23 mouse cellular contexts compared by ENCODE assay signal in genomic region chr1:69227864-69228263, GRCm38 (mm10).
DNase-seq lines count a peak whose midpoint lies in the region; TF ChIP-seq lines count a peak whose summit lies in the region.
"Had no signal": no experiment of that assay in that cellular context is flagged by ENCODE, and none has a peak within 500 bp of the region (broad histone marks: within the 10 kb centered on the region; RNA-seq: fewer than 3 reads in every experiment).

No protein-coding gene starts in this region.

- no peaks in the 10 kb centered on the region for H3K79me3 ChIP-seq in C2C12 (ENCODE audit: low read depth)

- no peak overlapping the region for H3ac ChIP-seq in C2C12 (ENCODE audit: control insufficient read depth, insufficient read length, low read depth)

- no peak for TF ChIP-seq CTCF in C2C12 (IDR thresholded peaks at IDR 0.05; ENCODE audit: control insufficient read depth, insufficient read depth, insufficient read length)

- H3K4me3 ChIP-seq in C2C12 (ENCODE audit: insufficient read depth, poor library complexity, severe bottlenecking): no peak overlapping the region
- H3K4me3 ChIP-seq: embryonic facial prominence, embryonic 12.5 days; embryonic facial prominence, embryonic 15.5 days; forebrain, embryonic 12.5 days; forebrain, embryonic 15.5 days; heart, embryonic 12.5 days; heart, embryonic 15.5 days; hindbrain, embryonic 15.5 days had no signal

- intact Hi-C loops in left cerebral cortex, postnatal 36 days (cut with DNase I): no loop called here

- H3K36me3 ChIP-seq in C2C12 (ENCODE audit: control insufficient read depth, insufficient read depth): no peaks in the 10 kb centered on the region
- H3K36me3 ChIP-seq: embryonic facial prominence, embryonic 12.5 days; embryonic facial prominence, embryonic 15.5 days; forebrain, embryonic 12.5 days; forebrain, embryonic 15.5 days; heart, embryonic 12.5 days; heart, embryonic 15.5 days; hindbrain, embryonic 15.5 days had no signal

- DNase-seq in adrenal gland, adult 8-10 months: peak; percentile 46
- no peak for DNase-seq in adrenal gland, postnatal 25 days
- DNase-seq in adrenal gland, postnatal 36 days: peak; percentile 11 to 16
- DNase-seq in right cerebral cortex, postnatal 10 days (ENCODE audit: low spot score in 2 of 2): no peak
- DNase-seq in left cerebral cortex, postnatal 36 days (ENCODE audit: low spot score in 2 of 2): no peak
- no peak for DNase-seq in layer of hippocampus, postnatal 36 days
- DNase-seq: cerebellum, adult 11-12 months; cerebellum, adult 8-10 months; cerebellum, postnatal 10 days; gastrocnemius, postnatal 25 days; heart, adult 18-20 months; heart, postnatal 10 days; heart, postnatal 4 days; kidney, adult 2 months had no signal

- no peaks in the 10 kb centered on the region for H3K27me3 ChIP-seq in C2C12 (ENCODE audit: control insufficient read depth, insufficient read depth, insufficient read length)
- H3K27me3 ChIP-seq: embryonic facial prominence, embryonic 12.5 days; embryonic facial prominence, embryonic 15.5 days; forebrain, embryonic 12.5 days; forebrain, embryonic 15.5 days; heart, embryonic 12.5 days; heart, embryonic 15.5 days; hindbrain, embryonic 15.5 days; Patski had no signal

- H3K79me2 ChIP-seq in C2C12 (ENCODE audit: control insufficient read depth, insufficient read depth): no peaks in the 10 kb centered on the region

TF ChIP-seq in C2C12, 6 proteins besides CTCF, POLR2A, EP300 and RAD21:
- TF ChIP-seq FOSL1 (IDR thresholded peaks at IDR 0.05; ENCODE audit: insufficient read depth, low read length, poor library complexity, severe bottlenecking) (no peak), MYOD1 (IDR thresholded peaks at IDR 0.05; ENCODE audit: control insufficient read depth, insufficient read length, low read depth) (peak; percentile 93), CEBPB (IDR thresholded peaks at IDR 0.05; ENCODE audit: low read depth) (no peak)

Comparison
In these comparisons a context has a peak if more than half of its experiments do, and no peak if none do; other contexts are left out.
1. DNase-seq: peak in adrenal gland, adult 8-10 months (single experiment) and adrenal gland, postnatal 36 days (2 of 2); none in adrenal gland, postnatal 25 days (single experiment), right cerebral cortex, postnatal 10 days (0 of 2), left cerebral cortex, postnatal 36 days (0 of 2) and layer of hippocampus, postnatal 36 days (0 of 2).